Mouse (Mus musculus): ENCODE measurements around the gene Tmem59. TPM values are rescaled to one million over a fixed set of nuclear protein-coding genes. Genes with fewer than 3 reads are reported as not detected.
A peak's percentile ranks its signal among the peaks of the same experiment; 100 is the strongest.

Gene Tmem59
- total RNA-seq, 2 experiments from 2014 or later, result 139 to 147 TPM

DNA sequence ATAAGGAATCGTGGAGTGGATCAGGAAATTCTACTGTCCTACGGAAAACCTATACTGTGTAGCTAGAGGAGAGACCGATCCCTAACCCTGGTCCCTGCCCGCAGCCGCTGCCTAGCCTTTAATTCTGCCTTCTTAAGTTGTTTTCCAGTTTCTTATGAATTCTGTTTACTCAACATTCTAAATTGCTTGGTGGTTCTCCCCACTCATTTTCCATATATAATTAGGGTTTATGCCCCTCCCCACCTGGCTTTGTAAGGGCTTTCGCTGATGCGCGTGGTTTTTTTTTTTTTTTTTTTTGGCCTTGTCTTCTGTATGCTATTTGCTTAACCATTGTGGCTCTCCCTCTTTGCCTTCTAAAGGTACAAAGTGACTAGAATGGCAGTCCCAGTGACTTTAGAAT, 1.4 kb downstream of the Tmem59 start:
- DNase-seq, result no peak

GRCm38 (mm10) chr4:107180746-107181145, 2.5 kb downstream of the Tmem59 start:
- DNase-seq, result no peak

DNA sequence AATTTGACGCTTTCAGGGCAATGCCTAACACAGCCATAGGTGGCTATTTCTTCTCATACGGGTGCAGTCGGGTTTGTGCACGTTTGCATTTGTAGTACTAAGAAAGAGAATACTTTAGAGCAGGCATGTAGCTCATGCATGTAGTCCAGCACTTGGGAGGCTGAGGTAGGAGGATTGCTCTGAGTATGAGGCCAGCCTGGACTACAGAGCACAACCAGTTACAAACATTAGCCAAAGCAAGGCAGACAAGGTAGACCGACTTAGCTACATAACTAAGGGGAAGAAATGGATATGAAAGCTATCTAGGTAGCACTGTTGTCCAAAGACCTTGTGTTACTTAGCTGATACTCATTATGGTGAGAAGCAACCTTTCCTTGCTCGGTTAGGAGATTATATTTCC, 3.7 kb downstream of the Tmem59 start:
- no peak for DNase-seq

DNA sequence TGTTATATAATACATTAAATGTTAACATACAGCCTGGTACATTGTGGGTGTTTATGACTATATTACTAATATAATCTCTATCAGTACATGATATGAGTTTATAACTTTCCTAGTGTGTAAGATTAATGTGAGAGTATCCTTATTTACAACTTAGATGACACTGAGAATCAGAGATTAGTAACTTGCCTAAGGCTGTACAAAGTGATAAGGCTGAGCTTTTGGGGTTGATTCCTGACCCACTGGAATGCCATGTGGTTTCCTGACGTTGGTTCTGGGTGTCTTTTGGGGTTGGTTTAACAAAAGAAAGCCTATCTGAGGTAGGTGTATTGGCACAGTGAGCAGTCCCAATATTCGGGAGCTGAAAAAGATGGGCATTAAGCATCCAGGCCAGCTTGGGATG, 4.6 kb downstream of the Tmem59 start:
- DNase-seq, result no peak

GRCm38 (mm10) chr4:107183203-107183602, 5.0 kb downstream of the Tmem59 start:
- no peak for DNase-seq

DNA sequence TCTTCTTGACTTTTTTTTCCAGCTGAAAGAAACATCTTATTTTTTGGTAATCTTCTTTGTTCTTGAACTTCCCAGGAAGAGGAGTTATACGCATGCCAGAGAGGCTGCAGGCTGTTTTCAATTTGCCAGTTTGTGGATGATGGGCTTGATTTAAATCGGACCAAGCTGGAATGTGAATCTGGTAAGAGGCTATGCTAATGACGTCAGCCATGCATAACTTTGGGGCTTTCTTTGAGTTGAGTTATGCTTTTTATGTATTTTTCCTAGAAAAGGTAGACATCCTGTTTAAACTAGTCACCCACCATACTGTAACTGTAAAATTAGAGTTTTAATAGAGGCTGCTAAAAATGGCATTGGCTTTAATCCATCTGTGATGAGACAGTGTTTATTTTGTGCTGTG, 7.5 kb downstream of the Tmem59 start:
- DNase-seq, result no peak

DNA sequence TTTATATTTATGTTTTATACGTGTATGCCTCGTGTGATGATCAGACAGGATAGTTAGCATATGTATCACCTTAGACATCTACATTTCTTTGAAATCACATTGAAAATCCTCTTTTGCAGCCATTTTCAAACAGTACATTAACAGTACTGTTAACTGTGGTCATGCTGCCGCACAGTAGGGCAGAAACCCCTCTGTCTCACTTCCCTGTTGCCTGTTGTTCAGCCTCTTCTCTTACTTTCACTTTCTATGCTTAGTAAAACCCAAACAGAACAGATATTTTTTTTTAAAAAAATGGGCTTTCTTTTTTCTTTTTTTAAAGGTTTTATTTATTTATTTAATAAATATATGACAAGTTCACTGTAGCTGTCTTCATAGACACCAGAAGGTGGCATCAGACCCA, 15.6 kb downstream of the Tmem59 start:
- no peak for DNase-seq

DNA sequence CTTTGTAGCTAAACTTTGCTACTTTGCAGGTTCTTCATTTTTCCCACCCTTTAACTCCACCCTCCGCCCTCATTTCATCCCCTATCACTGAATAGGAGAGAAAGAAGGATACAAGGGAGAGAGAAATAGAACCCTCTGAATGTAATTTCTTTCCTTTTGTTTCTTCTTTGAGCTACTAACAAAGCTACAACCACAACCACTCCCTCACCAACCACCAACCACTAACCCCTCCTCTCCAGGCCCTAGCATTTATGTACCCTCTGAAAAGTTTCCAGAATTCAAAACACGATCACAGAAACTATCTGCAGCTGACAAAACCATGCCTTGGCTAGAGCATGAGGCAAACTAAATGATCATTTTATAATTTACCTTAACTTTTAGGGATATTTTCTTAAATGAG, 18.3 kb downstream of the Tmem59 start:
- DNase-seq, result no peak

GRCm38 (mm10) chr4:107198072-107198471, 19.9 kb downstream of the Tmem59 start:
- no peak for DNase-seq

DNA sequence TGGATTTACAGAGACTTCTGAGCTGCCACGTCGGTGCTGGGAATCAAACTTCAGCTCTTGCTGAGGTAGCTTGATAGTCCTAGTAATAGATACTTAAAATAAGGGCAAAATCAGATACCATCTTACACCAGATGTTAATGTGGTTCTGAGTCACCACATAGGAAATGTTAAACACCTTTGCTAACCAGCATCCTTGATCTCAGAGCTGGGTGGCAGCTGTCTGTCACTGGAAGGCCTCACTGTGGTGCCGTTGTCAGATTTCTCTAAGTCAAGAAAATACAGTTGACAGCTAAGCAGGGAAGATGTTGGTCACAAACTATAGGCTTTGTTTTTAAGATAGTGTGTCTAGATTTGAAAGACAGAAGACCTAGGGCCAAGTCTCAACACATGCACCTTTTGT, 23.6 kb downstream of the Tmem59 start:
- no peak for DNase-seq

GRCm38 (mm10) chr4:107203001-107203400, 24.8 kb downstream of the Tmem59 start:
- DNase-seq, result no peak

DNA sequence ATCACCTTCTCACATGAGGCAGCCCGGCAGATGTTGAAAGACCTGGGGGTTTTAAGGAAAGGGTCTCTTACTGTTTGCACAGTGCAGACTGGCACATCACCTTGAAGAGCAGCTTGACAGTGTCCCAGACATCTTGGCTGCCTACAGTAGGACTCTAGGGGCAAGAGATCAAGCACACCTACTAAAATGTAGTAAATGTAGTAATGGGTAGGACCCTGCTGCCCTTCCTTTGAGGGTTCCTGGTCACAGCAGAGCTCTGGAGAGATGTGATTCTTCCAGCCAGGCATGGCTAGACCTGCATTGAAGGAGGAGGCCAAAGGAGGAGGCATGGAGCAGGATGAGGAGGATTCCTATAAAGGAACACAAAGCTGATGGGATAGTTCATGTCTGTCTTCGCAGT, 28.8 kb downstream of the Tmem59 start:
- DNase-seq, result no peak

DNA sequence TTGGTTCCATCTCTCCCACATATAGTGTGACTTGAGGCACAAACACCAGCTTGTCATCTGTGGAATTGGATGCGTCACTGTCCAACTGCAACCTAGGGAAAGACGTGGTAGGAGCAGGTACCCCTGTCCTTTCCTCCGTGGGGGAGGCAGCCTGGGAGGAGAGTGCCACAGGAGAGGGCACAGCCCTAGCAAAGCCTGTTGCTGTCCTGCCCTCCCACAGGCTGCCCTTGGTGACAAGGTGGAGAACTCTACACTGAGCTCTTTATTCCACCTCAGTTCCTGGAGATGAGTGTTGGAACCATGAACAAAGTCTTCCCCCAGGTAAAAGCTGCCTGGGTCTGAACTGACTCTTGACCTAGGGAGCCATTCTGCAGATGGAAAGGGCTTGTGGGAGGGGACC, 30.7 kb downstream of the Tmem59 start, which contains the start of gene Ldlrad1:
TSS of gene Ldlrad1 (plus strand) at position 301 of the 400 bp plus-strand sequence.
- DNase-seq, result no peak

GRCm38 (mm10) chr4:107210483-107211097, 32.4 kb downstream of the Tmem59 start:
- no peak for DNase-seq

DNA sequence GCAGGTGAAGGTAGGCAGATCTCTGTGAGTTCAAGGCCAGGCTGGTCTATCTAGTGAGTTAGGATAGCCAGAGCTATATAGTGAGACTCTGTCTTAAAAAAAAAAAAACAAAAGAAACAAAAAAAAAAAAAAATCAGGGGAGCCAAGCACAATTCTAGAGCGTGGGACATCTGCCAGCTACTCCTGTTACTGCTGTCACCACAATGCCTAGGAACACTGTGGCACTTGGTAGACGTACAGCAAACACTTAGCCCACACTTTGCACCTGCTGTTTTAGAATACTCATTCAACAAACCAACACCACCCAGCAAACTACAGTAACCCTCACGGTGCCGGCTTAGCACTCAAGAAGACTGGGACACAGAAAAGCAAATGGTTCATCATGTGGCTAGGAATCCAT, 33.3 kb downstream of the Tmem59 start:
- DNase-seq, result no peak

GRCm38 (mm10) chr4:107211936-107212335, 33.7 kb downstream of the Tmem59 start:
- DNase-seq, result no peak

DNA sequence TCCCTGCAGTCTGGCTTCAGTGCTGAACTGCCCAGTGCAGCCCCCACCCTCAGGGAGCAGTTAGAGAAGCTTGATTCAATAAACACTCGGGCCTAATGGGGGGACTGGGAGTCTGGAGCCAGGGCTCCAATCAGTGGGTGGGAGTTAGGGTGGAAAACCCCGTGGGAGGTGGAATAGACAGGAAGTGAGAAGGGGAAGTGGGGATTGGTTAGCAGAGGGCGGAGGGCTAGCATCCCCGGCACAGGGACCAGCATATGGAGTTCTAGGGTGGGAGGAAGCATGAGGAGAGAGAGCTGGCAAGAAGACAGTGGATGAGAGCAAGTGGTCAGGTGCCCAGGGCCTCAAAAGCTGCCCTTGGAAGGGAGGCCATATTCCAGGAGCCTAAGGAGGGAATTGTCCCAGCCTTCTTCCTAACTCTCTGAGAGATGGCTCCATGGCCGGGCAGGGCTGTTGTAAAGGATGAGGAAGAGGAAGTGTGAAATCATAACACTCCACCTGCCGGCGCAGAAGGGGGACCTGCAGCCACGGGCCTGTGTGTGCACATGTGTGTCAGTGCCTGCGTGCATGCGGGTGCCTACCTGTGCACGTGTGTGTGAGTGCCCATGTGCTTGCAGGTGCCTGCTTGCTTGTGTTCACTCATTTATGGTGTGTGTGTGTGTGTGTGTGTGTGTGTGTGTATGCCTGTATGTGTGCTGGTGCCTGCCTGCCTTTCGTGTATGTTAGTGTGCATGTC, 35.2 kb downstream of the Tmem59 start:
- no peak for DNase-seq

DNA sequence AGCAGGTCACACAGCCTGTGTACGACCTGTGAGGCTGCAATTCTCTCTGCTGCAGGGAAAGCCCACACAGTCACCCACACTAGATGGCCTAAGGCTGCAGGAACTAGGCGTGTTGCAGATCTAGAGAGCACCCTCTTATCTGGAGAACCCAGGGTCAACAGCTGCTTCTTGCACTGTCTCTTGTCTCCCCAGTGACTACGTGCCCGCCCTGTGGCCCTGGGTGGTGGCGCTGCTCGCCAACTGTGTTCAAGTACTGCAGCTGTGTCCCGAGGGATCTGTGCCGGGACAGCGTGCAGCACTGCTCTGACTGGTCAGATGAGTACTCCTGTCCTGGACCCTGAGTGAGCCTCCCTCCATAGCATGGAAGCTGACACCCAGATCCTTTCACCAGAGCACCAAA, 39.4 kb downstream of the Tmem59 start:
- DNase-seq, result no peak

- no peak for DNase-seq
Measured at GRCm38 (mm10) chr4:107221524-107221923, 43.3 kb downstream of the Tmem59 start.

- DNase-seq, result peak; percentile 72 to 81
Measured at GRCm38 (mm10) chr4:107223225-107224204, 45.3 kb downstream of the Tmem59 start.

- DNase-seq, result no peak
Measured at GRCm38 (mm10) chr4:107226313-107226712, 48.1 kb downstream of the Tmem59 start.

DNA sequence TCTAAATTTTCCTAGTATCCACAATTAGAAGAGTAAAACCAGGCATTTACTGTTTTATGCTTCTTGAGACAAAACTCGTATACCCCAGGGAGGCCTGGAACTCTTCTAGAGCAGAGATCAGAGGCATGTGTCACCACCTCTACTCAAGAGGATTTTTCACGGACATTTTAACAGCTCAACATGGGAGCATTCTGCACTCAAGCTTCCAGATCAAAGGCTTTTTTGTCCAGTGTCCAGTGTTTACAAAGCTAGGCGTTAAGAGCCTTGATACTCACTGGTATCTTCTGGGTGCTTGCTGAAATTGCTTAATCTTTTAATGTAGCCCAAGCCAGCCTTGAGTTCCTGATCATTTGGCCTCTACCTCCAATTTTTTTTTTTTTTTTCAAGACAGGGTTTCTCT, 54.0 kb downstream of the Tmem59 start:
- no peak for DNase-seq

GRCm38 (mm10) chr4:107238253-107238652, 60.1 kb downstream of the Tmem59 start:
- no peak for DNase-seq

All from heart, adult 18-20 months (tissue).